Mouse (Mus musculus) c-Kit-positive CD71-positive TER-119-negative erythroid progenitor cells, embryonic 14.5 days (primary cell): ENCODE measurements around the gene Rnf39.

Experiments
- DNase-seq: peaks from one replicate; pipeline ENCODE4 v3.0.0-alpha.2; 2013; ENCODE audit warnings: low read depth

The Rnf39 gene

GRCm38 (mm10) chr17:36942391-36942790 lies 327 bp upstream of the Rnf39 start:
- DNase-seq = no peak

- DNase-seq = no peak
These were observed 973 bp downstream of the Rnf39 start for GRCm38 (mm10) chr17:36943691-36944090.

DNA sequence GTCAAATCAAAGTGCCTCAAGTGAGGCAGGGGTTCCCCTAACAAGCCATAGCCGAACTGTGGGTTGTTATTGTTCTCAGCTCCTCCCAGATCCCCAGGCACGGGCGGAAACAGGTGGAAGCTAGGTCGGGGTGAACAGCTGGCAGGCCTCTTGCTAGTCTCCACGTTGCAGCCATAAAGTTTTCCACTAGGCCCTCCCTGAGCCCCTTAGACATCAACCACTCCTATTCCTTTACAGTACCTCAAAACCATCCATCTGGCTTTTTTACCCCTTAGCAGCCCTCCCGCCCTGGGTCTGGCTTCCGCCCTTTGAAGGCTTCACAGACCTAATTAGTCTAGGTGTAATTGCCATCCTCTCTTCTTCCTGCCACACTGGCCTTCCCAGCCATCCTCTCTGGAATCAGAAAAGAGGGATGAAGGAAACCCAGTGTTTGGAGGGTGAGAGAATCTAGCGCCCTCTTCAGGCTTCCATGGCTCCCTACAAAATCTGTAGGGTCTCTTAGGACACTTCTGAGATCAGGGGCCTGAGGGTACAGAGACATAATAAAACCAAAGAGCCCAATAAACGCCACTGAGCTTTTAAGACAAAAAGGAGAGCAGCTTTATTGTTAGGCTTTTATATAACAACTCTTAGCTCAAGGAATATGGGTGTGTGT lies 1.5 kb downstream of the Rnf39 start:
- no peak for DNase-seq

DNA sequence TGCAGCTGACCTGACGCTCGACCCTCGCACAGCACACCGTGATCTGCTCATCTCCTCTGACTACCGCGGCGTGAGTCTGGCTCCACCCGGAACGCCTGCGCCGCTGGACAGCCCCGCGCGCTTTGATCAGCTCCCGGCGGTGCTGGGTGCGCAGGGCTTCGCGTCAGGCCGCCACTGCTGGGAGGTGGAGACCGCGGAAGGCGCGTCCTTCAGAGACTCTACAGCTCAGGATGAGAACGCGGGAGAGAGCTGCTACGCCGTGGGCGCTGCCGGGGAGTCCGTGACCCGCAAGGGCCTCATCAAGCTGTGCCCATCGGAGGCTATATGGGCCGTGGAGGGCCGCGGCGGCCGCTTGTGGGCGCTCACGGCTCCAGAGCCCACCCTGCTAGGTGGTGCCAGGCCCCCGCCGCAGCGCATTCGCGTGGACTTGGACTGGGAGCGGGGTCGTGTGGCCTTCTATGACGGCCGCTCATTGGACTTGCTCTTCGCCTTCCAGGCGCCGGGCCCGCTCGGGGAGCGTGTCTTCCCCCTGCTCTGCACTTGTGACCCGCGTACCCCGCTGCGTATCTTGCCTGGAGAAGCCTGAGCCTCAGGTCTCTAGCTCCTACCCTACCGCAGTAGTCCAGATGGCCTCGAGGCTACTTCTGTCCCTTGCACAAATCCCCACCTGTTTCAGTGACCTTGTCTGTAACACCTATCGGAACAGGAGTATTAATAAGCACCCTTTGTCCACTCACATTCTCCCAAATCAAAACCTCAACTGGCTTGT lies 4.5 kb downstream of the Rnf39 start:
- no peak for DNase-seq

DNA sequence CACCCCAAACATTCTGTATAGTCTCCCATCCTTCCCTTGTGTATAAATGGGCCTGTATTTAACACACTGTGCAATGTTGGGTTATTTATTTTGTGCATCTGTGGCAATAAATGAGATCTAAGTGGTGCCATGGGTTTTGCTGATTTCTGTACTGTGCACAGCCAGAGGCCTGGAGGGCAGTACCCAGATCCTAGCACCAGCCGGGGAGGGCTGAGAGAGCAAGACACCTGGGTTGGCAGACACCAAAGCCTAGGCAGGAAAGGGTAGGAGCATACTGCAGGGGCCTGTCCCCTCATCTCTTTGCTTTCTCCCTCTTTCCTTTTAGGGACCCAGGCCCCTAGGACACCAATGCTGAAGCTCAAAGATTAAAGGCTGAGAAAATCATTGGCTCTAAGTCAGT lies 5.6 kb downstream of the Rnf39 start:
- DNase-seq = no peak

DNA sequence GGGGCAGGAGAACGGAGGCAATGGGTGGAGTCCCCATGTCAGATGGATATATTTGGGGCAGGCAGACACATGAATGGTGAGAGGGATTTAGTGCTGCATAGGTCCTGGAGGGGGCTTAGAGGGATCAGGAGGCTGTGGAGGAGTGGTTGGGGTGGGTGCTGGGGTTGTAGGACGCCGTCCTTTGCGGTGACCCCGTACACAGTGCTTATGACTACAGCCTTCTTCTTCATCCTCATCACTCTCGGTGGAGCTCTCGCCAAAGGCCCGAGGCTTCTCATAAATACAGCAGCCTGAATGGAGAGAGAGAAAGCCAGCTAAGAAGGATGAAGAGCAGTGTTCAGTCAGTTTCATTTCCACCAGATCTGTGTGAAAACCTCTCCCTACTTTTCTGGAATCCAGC lies 6.5 kb downstream of the Rnf39 start:
- no peak for DNase-seq

DNA sequence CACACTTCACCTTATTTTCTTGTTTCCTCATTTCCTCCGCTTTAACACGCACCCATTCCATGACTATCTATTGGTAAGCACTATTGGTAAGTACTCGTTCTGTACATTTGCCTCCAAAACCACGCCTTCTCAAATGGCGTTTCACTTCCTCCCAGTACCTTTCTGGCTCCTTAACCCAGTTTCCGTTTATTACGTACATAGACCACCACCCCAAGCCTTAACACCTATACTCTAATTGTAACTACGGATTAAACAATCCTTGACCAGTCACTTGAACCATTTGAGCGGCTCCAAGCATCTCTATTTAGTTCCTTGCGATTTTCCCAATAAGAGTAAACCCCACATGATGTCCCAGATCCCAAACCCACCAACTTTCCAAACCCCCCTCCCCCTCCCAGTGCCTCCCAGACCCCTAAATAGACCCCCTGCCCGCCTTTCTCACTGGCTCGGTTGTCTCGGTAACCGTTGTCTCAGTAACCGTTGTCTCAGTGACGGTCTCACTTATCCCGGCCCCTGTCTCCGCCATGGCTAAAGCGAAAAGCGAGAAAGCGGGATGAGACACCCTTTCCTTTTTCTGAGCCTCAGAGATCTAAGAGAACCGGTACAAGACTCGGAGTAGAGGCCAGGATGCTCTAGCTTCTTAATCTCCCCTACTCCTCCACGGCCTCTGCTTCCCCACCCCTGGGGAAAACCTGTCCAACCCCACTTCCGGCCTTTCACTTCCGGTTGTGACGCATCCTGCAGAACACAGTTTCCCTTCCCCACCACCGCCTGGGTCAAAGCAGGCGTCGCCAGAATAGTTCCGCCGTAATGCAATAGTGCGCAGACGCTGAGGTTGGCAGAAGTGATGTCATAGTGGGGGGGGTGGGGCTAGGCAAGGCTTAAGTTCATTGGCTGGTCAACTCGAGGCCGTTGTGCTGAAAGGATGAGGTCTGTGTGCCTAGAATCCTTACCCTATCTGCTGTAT lies 8.5 kb downstream of the Rnf39 start, which contains the start of gene Ppp1r11:
Gene Ppp1r11 (minus strand): TSS at position 761 of the 967 bp plus-strand sequence.
- peak; percentile 94 for DNase-seq

DNA sequence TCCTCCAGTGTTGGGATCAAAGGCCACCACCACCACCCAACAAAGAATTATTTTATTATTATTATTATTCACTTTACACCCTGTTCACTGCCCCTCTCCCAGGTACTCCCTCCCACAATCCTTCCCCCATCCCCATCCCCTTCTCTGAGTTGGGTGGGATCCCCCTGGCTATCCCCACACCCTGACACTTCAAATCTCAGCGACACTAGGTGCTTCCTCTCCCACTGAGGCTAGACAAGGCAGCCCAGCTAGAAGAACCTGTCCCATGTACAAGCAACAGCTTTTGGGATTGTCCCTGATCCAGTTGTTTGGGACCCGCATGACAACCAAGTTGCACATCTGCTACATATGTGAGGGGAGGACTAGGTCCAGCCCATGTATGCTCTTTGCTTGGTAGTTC lies 9.9 kb downstream of the Rnf39 start:
- no peak for DNase-seq

- no peak for DNase-seq
These were observed 10.3 kb downstream of the Rnf39 start for GRCm38 (mm10) chr17:36953062-36953461.

DNA sequence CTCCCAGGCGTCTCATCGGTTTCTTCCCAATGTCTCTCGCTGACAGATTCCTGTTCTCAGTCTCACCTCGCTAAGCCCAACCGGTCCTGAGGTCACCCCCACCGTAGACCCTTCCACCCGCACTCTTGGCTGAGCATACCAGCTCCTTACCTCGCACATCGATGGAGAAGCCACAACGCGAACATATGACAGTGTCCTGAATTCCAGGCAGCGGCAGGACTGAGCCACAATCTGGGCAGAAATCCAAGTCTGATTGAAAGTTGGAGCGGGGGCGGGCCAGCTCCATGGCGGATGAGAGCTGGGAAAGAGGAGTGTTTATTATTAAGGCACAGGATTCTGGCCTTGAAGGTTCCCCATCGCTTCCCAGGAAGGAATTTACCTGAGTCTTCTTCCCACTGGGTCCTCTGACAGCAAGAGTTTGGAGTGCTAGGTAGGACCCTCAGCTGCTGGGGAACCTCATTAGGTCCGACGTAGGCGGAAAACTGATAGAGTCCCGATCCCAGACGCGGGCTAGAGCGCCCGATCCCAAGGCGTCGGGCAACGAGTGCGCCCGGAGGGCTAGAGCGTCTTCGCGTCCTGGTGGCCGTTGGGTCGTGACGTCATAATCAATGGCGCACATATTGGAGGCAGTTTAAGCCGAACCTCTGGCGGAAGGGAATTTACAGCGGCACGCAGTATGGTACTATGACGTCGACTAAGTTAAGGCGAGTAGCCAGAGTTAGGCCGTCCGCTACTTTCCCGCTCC lies 15.5 kb downstream of the Rnf39 start, which contains the start of the genes Znrd1 and Znrd1as:
Gene Znrd1 (minus strand): TSS at position 561 of the 745 bp plus-strand sequence.
Gene Znrd1as (plus strand): TSS at position 594 of the 745 bp plus-strand sequence.
- peak; percentile 94 for DNase-seq

DNA sequence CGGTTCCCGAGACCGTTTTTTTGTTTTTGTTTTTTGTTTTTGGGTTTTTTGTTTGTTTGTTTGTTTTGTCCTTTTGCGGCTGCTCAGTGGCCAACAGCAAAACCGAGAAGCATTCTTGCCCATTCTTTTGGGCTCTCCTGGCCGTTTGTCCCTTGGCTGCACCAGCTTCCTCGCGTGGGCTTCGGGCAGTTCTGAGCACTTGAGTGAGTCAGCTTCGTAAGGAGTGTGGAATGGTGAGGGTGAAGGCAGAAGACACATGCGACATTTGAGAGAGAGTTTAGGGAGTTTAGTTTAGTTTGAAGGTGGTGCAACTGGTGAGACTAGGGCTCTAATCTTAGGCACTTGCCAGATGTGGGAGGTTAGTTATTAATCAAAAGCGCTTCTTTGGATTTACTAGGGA lies 16.2 kb downstream of the Rnf39 start:
- DNase-seq = no peak

DNA sequence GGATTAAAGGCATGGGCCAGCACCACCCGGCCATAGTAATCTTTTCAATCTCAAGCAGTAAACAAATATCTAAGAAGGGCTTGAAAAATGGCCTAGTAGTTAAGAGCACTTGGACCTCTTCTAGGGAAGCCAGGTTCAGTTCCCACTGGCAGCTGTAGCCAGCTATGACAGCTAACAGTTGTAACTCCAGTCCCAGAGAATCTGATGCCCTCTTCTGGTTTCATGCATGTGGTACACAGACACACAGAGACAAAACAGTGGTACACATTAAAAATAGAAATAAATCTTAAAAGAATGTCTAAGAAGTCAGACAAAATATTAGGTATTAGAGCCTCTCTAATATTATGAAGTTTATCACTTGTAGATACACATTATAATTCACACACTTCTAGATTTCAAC lies 18.4 kb downstream of the Rnf39 start:
- no peak for DNase-seq

DNA sequence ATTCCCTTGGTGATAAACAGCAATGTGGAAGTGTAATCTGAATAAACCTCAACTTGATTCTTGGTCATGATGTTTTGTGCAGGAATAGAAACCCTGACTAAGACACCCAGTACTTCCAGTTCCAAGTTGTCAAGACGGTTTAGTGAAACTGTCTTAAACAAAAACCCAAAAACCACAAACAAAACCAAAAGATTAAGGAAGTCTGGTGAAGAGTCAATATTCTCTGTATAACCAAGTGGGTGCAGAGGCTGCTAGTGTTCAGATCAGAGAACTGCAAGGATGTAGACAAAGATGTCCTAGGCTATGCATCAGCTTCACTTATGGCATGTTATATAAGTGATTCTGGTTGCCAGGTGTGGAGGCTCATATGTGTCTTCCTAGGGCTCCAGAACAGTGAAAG lies 24.2 kb downstream of the Rnf39 start:
- DNase-seq = no peak

DNA sequence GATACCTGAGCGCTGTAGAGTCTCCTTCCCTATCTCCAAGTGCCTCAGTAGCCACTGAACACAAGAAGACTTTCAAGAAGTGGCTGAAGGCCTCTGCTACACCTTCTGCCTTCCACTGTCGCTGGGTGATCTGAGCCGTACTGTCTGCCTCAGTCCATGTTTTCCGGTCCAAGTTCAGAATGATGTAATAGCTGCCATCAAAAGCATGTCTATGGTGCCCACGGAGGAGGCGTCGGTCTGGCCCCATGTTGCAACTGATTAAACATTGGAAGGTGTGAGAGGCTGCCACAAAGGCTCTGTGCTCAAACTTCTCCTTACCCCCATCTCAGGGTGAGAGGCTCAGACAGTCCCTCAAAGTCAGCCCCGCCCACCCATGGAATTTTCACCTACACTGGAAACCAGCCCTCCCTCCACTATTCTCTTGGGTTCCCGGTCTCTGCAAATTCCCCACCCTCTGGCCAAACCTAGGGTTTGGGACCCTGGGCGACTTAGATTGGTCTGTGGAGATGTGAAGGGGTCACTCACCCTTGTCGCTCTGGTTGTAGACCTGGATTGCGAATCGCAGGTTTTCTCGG lies 27.7 kb downstream of the Rnf39 start:
- no peak for DNase-seq

- no peak for DNase-seq
These were observed 28.6 kb downstream of the Rnf39 start for GRCm38 (mm10) chr17:36971172-36971850.

GRCm38 (mm10) chr17:36972791-36973190 lies 30.1 kb downstream of the Rnf39 start:
- DNase-seq = no peak

GRCm38 (mm10) chr17:36973271-36973787 lies 30.6 kb downstream of the Rnf39 start:
- no peak for DNase-seq

DNA sequence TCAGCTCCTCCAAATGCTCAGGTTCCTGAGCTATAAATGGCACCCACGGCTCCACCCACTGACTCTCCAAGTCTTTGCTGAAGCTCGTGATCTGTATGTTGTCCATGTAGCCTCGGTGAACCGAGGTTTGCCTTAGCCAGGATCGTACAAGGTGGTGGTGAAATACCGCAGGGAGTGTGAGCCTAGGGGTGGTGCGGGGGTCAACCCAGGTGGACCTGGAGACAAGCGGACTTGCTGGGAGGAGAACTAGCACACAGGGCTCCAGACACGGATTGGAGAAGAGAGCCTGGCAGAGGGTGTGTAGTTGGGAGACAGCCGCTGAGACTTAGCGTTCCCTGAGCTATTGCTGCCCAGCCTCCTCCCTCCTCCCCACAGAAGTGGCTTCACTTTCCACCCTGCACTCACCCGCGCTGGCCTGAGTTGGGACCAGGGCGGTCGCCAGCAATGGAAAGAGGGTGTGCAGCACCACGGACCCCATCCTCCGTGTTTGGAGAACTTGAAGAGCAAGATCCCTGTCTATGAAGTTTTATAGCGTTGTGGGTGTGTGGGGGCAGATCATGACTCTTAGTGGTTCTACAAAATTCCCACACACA lies 38.6 kb downstream of the Rnf39 start, which contains the start of gene 2410137M14Rik:
Gene 2410137M14Rik (minus strand): TSS at position 17 of the 593 bp plus-strand sequence.
- no peak for DNase-seq

DNA sequence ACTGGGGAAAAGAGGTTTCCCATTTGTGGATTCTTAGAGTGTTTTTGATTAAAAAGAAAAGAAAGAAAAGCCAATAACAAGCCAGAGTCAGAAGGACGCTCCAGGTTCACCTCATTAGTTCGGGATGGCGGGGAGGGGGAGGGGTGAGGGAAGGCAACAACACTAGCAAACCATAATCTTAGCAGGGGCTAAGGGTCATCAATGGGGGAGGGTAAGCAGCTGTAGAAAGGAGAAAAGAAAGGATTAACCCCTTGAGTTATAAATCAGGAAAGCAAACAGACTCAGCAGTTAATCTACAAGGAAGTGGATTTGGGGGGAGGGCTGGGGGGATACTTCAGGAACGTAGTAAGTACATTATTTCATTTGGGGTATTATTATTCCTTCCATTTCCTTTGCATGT lies 39.1 kb downstream of the Rnf39 start:
- DNase-seq = no peak
